Mouse (Mus musculus) stomach, postnatal 0 days (tissue): ENCODE measurements at regions not wholly inside any gene's neighbourhood (a gene's known extent, or its start where the extent isn't known, plus 50 kb on each side); places are given as distances from the start of the nearest gene placed in this dataset.
"Not testable (repeated sequence)": the region's sequence is repeated elsewhere in the genome, so short reads cannot be mapped to it uniquely, and the experiment has no call there.

Source experiments
- ATAC-seq: fragments of 200-750 bp; cut with Nextera tagmentation; 2 replicates; pipeline ENCODE4 v1.8.0; 2017; ENCODE audit not compliant: low FRiP score, low TSS enrichment
- DNase-seq: peaks from one replicate; pipeline ENCODE4 v3.0.0-alpha.2; 2016; ENCODE audit warnings: low spot score
- H3K27ac ChIP-seq: fragments of 300-500 bp; sonication (generic); replicated peaks from 2 replicates; pipeline ENCODE4 v1.5.1; 2014; ENCODE audit warnings: mild to moderate bottlenecking, control low read depth
- H3K27me3 ChIP-seq: fragments of 300-500 bp; sonication (generic); 2 replicates; pipeline ENCODE4 v1.6.1; 2014; ENCODE audit warnings: low read length; ENCODE audit not compliant: control insufficient read depth, insufficient read depth
- H3K36me3 ChIP-seq: fragments of 300-500 bp; sonication (generic); 2 replicates; pipeline ENCODE4 v1.6.1; 2014; ENCODE audit warnings: low read length, mixed read lengths; ENCODE audit not compliant: control insufficient read depth, insufficient read depth
- H3K4me1 ChIP-seq: fragments of 300-500 bp; sonication (generic); replicated peaks from 2 replicates; pipeline ENCODE4 v1.6.1; 2014; ENCODE audit warnings: antibody characterized with exemption; ENCODE audit not compliant: control insufficient read depth, insufficient read depth
- H3K4me2 ChIP-seq: fragments of 300-500 bp; sonication (generic); replicated peaks from 2 replicates; pipeline ENCODE4 v1.6.1; 2014; ENCODE audit warnings: low read depth, mild to moderate bottlenecking, control low read depth, moderate library complexity
- H3K4me3 ChIP-seq: fragments of 300-500 bp; sonication (generic); 2 replicates; pipeline ENCODE4 v1.5.1; 2014; ENCODE audit warnings: low read depth, low read length, control low read depth
- H3K9ac ChIP-seq: fragments of 300-500 bp; sonication (generic); 2 replicates; pipeline ENCODE4 v1.6.1; 2014; ENCODE audit warnings: mild to moderate bottlenecking, low read length, control low read depth, mixed read lengths
- H3K9me3 ChIP-seq: fragments of 300-500 bp; sonication (generic); 2 replicates; pipeline ENCODE4 v1.6.1; 2016; ENCODE audit warnings: low read length; ENCODE audit not compliant: control insufficient read depth
- CTCF ChIP-seq: IDR thresholded peaks from 2 replicates; pipeline ENCODE4 v1.5.1; 2016; ENCODE audit warnings: antibody characterized with exemption, low read depth, mild to moderate bottlenecking, moderate library complexity
- WGBS: fragments of 180-500 bp; shearing (Covaris S2); extraction: QIAGEN DNeasy Blood & Tissue Kit; methylation state at CpG from one replicate; pipeline ENCODE4 v1.1.7; 2014; 5-methylcytosine and 5-hydroxymethylcytosine counted together

DNA sequence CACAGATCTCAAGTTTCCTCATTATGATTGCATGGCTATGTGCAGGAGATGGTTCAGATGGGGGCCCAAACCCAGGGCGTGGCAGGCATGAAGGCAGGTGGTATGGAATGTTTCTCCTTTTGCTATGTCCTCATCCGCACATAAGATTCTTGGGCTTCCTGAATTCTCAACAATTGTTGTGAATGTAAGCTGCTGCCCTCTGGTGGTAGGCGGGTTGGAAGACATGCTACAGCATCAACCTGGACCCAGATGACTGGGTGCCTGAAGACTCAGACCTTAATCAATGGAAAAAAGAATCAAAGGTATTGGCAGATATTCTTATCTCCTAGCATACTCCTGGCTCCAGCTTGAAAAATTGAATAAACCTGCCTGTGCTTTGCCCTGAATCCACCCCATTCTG, 211.3 kb upstream of the Gm4985 start:
- DNase-seq, H3K4me3 ChIP-seq, H3K4me1 ChIP-seq, ATAC-seq, H3K27ac ChIP-seq, H3K9me3 ChIP-seq, H3K9ac ChIP-seq, H3K27me3 ChIP-seq, H3K36me3 ChIP-seq, H3K4me2 ChIP-seq: not testable (repeated sequence)
- TF ChIP-seq CTCF: peak; percentile 27
- WGBS: 51% methylated on average over 3 of the region's 3 CpGs

DNA sequence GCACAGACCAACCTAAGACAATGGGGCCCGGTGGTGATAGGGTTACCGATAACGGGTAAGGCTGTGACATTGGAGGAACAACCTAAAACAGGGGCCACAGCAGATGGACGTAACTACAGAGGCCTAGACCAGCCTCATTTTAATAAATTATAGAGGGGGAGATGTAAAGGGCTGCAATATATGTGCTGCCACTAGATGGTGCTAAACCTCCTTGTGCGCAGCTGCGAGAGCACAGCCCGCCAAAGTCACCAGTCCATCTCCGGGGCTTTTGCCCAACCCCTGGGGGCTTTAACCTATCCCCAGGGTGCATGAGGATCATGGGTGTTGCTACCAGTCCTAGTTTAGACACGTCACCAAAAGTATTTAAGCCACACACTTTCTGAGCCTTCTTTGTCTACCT, 202.9 kb upstream of the Gm4985 start:
- not testable (repeated sequence) for H3K4me3 ChIP-seq, H3K4me1 ChIP-seq, DNase-seq, H3K27ac ChIP-seq, H3K4me2 ChIP-seq, H3K9me3 ChIP-seq, H3K9ac ChIP-seq, H3K27me3 ChIP-seq, ATAC-seq, H3K36me3 ChIP-seq
- WGBS: 73% methylated on average over 9 of the region's 9 CpGs
- TF ChIP-seq CTCF: 0 out of 2 replicates have a peak, but pooled peaks have one; percentile 6

DNA sequence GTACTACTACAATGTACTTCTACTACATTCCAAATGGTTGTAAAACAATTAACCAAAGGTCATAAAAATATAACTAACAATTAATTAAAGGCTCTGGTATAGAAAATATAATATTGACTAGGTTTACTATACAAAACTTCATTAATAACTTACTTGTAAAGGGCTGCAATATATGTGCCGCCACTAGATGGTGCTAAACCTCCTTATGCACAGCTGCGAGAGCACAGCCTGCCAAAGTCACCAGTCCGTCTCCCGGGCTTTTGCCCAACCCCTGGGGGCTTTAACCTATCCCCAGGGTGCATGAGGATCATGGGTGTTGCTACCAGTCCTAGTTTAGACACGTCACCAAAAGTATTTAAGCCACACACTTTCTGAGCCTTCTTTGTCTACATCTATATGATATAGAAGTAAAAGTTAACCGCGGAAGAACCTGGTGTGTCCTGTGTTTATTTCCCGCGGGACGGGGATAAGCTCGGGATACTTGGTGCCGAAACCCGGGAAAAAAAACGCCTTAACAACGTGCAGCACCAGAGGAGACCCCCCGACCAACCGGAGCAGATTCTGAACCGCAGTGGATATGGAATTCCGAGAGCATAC, 194.6 kb upstream of the Gm4985 start:
- TF ChIP-seq CTCF: 0 out of 2 replicates have a peak, but pooled peaks have one; percentile 18
- not testable (repeated sequence) for ATAC-seq, H3K4me2 ChIP-seq, H3K9me3 ChIP-seq, DNase-seq, H3K9ac ChIP-seq, H3K27ac ChIP-seq, H3K36me3 ChIP-seq, H3K4me3 ChIP-seq, H3K27me3 ChIP-seq, H3K4me1 ChIP-seq
- WGBS: 84% methylated on average over 19 of the region's 19 CpGs
